Comparison of ENCODE assay signal across 8 mouse cellular contexts in the genomic region with DNA sequence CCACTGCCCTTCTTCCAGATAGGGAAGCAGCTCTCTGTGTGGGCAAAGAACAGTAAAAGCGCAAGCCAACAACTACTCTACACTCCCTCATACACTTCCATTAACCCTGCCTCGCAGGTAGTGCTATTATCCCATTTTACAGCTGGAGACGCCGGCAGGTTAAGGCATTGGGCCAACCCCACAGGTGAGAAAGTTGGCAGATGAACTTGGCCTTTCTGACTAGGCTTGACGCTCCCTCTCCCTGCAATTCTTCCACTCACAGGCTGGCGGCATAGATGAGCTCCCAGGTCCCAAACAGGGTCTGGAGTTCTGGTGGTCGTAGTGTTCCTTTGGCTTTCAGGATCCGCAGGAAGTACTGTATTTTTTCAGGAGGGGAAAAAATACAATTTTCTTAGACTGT. TPM values are rescaled to one million over a fixed set of nuclear protein-coding genes. Genes with fewer than 3 reads are reported as not detected.
DNase-seq lines count a peak whose midpoint lies in the region; ATAC-seq and TF ChIP-seq lines count a peak whose summit lies in the region.

No protein-coding gene starts in this region.

- H3K27me3 ChIP-seq in heart, embryonic 14.5 days (ENCODE audit: control insufficient read depth, insufficient read depth, low read length): no peaks in the 10 kb centered on the region
- H3K27me3 ChIP-seq in MEL (ENCODE audit: control insufficient read depth in 1 of 2, insufficient read depth in 2 of 2, low read length in 2 of 2): no peaks in the 10 kb centered on the region
- no peaks in the 10 kb centered on the region for H3K27me3 ChIP-seq in forebrain, embryonic 16.5 days (replicated peaks; ENCODE audit: control insufficient read depth, insufficient read depth, low read length)
- H3K27me3 ChIP-seq in limb, embryonic 14.5 days (ENCODE audit: control insufficient read depth, insufficient read depth, low read length): no peaks in the 10 kb centered on the region

- peak overlapping the region; percentile 84 for H3K4me2 ChIP-seq in heart, embryonic 14.5 days (ENCODE audit: low read length)
- peak overlapping the region; percentile 83 for H3K4me2 ChIP-seq in forebrain, embryonic 16.5 days (ENCODE audit: low read length)
- peak overlapping the region; percentile 68 for H3K4me2 ChIP-seq in limb, embryonic 14.5 days (replicated peaks; ENCODE audit: low read depth, low read length, severe bottlenecking)

- 13% methylated on average over 8 of the region's 8 CpGs for WGBS in heart, embryonic 14.5 days
- 17% methylated on average over 8 of the region's 8 CpGs for WGBS in forebrain, embryonic 16.5 days
- WGBS in limb, embryonic 14.5 days: 11% methylated on average over 8 of the region's 8 CpGs

- TF ChIP-seq POLR2A in MEL (IDR thresholded peaks at IDR 0.05; ENCODE audit: control insufficient read depth in 1 of 2, insufficient read depth in 1 of 2, low read depth in 1 of 2, low read length in 2 of 2, poor library complexity in 1 of 2): no peak
- TF ChIP-seq POLR2A in limb, embryonic 14.5 days (IDR thresholded peaks at IDR 0.05; ENCODE audit: borderline replicate concordance, extremely low read depth, insufficient read depth, insufficient read length): no peak

- H3K79me2 ChIP-seq in MEL (ENCODE audit: control insufficient read depth, insufficient read depth, low read length, poor library complexity): peaks cover 8% of the 10 kb centered on the region

- H3K4me1 ChIP-seq in heart, embryonic 14.5 days (ENCODE audit: control insufficient read depth in 2 of 2, insufficient read depth in 2 of 2, low read length in 2 of 2): peaks cover 22 to 50% of the 10 kb centered on the region in 2 experiments
- peaks cover 7 to 22% of the 10 kb centered on the region in 2 experiments for H3K4me1 ChIP-seq in MEL (ENCODE audit: control insufficient read depth in 1 of 2, insufficient read depth in 2 of 2, low read length in 2 of 2)
- H3K4me1 ChIP-seq in forebrain, embryonic 16.5 days (replicated peaks; ENCODE audit: control insufficient read depth, insufficient read depth, low read length): peaks cover 21% of the 10 kb centered on the region
- peaks cover 34% of the 10 kb centered on the region for H3K4me1 ChIP-seq in limb, embryonic 14.5 days (ENCODE audit: control insufficient read depth, insufficient read depth, low read length)

- peak in 2 of 3 experiments; percentile 41 to 52; a peak in 4 of 6 replicates for TF ChIP-seq CTCF in MEL (IDR thresholded peaks at IDR 0.05 in 2 of 3, conservative IDR thresholded peaks at IDR 0.05 in 1 of 3; ENCODE audit: control insufficient read depth in 1 of 3, insufficient read depth in 1 of 3, low read depth in 2 of 3, low read length in 3 of 3, poor library complexity in 1 of 3, severe bottlenecking in 1 of 3)

- peaks cover 25% of the 10 kb centered on the region for H3K36me3 ChIP-seq in heart, embryonic 14.5 days (ENCODE audit: control insufficient read depth, insufficient read depth, low read length)
- peaks cover 0 to 6% of the 10 kb centered on the region in 2 experiments; a peak in 2 of 4 replicates for H3K36me3 ChIP-seq in MEL (ENCODE audit: control insufficient read depth in 1 of 2, insufficient read depth in 2 of 2, low read length in 2 of 2)
- H3K36me3 ChIP-seq in forebrain, embryonic 16.5 days (ENCODE audit: control insufficient read depth, insufficient read depth): no peaks in the 10 kb centered on the region
- peaks cover 26% of the 10 kb centered on the region for H3K36me3 ChIP-seq in limb, embryonic 14.5 days (ENCODE audit: control insufficient read depth, insufficient read depth, low read length)

- H3K27ac ChIP-seq in heart, embryonic 14.5 days (replicated peaks in 1 of 2; ENCODE audit: control insufficient read depth in 1 of 2, insufficient read depth in 1 of 2, low read depth in 2 of 2, low read length in 2 of 2): peak overlapping the region in 1 of 2 experiments; percentile 35; a peak in 2 of 4 replicates
- peak overlapping the region; percentile 74 for H3K27ac ChIP-seq in MEL (ENCODE audit: control insufficient read depth, low read depth, low read length)
- no peak overlapping the region for H3K27ac ChIP-seq in forebrain, embryonic 16.5 days (ENCODE audit: low read length)
- no peak overlapping the region for H3K27ac ChIP-seq in limb, embryonic 14.5 days (replicated peaks; ENCODE audit: low read depth, low read length)

- ATAC-seq in heart, embryonic 14.5 days (ENCODE audit: insufficient number of reproducible peaks, insufficient read depth, low FRiP score, low read depth): no peak
- peak; percentile 27; the same call in 1 of the 2 replicates for ATAC-seq in forebrain, embryonic 16.5 days
- ATAC-seq in limb, embryonic 14.5 days (ENCODE audit: low FRiP score, low read depth): 0 out of 2 replicates have a peak, but pooled peaks have one; percentile 62
- ATAC-seq in neutrophil, adult 5-6 weeks (ENCODE audit: extremely low read depth, insufficient number of reproducible peaks, low FRiP score, poor library complexity, severe bottlenecking): peak; percentile 17

- peak overlapping the region; percentile 57 to 72 for H3K4me3 ChIP-seq in heart, embryonic 14.5 days (ENCODE audit: control insufficient read depth in 1 of 2, insufficient read depth in 1 of 2, low read depth in 1 of 2, low read length in 2 of 2)
- H3K4me3 ChIP-seq in MEL (ENCODE audit: control insufficient read depth in 1 of 2, insufficient read depth in 1 of 2, low read depth in 2 of 2, low read length in 2 of 2): peak overlapping the region; percentile 88 to 94
- H3K4me3 ChIP-seq in forebrain, embryonic 16.5 days (replicated peaks; ENCODE audit: low read length): peak overlapping the region; percentile 62
- peak overlapping the region; percentile 56 for H3K4me3 ChIP-seq in limb, embryonic 14.5 days (replicated peaks; ENCODE audit: low read length)

- peak; percentile 5 for TF ChIP-seq RAD21 in MEL (IDR thresholded peaks at IDR 0.05; ENCODE audit: low read depth, low read length)

- H3K9me3 ChIP-seq in heart, embryonic 14.5 days (ENCODE audit: control insufficient read depth, low read length): no peaks in the 10 kb centered on the region
- no peaks in the 10 kb centered on the region for H3K9me3 ChIP-seq in MEL (replicated peaks; ENCODE audit: insufficient read depth, low read length)
- H3K9me3 ChIP-seq in forebrain, embryonic 16.5 days (ENCODE audit: control insufficient read depth, low read length): no peaks in the 10 kb centered on the region
- no peaks in the 10 kb centered on the region for H3K9me3 ChIP-seq in limb, embryonic 14.5 days (ENCODE audit: control insufficient read depth, low read length)

- peak overlapping the region; percentile 82 for H3K9ac ChIP-seq in heart, embryonic 14.5 days (ENCODE audit: low read length)
- peak overlapping the region; percentile 93 for H3K9ac ChIP-seq in MEL (ENCODE audit: control insufficient read depth, low read depth, low read length, poor library complexity, severe bottlenecking)
- H3K9ac ChIP-seq in forebrain, embryonic 16.5 days (replicated peaks; ENCODE audit: low read depth, low read length): peak overlapping the region; percentile 62
- peak overlapping the region; percentile 55 for H3K9ac ChIP-seq in limb, embryonic 14.5 days (ENCODE audit: low read depth, low read length, severe bottlenecking)

- TF ChIP-seq EP300 in MEL (IDR thresholded peaks at IDR 0.05; ENCODE audit: low read depth in 1 of 2, low read length in 2 of 2): no peak

- DNase-seq in heart, adult 18-20 months: no peak
- DNase-seq in MEL (ENCODE audit: low read depth, low spot score): peak; percentile 79
- peak; percentile 65 for DNase-seq in limb, embryonic 14.5 days (ENCODE audit: low spot score)
- DNase-seq in c-Kit-positive CD71-positive TER-119-positive erythroid progenitor cells, embryonic 14.5 days (ENCODE audit: low spot score): no peak
- no peak for DNase-seq in cerebellum, adult 8-10 months

RNA-seq across cellular contexts. Expression of a gene that starts 0.5 kb away (rescaled TPM):
- polyA plus RNA-seq in heart, embryonic 14.5 days (2014; fragmentation: Nextera tagmentation; extraction: Ambion mirVana): 28.7 and 31.0 TPM in 2 replicates
- total RNA-seq in heart, adult 18-20 months (2021): under 1 TPM in 1 of 2 experiments, not detected in 1; 0.64 TPM
- 26.3 and 26.5 TPM in 2 replicates for total RNA-seq in MEL (2012; rRNA removed)
- 10 to 100 TPM in 1 of 2 experiments, not detected in 1; 56.7 TPM for polyA plus RNA-seq in MEL (2012; ENCODE audit: insufficient read depth in 1 of 2, insufficient read length in 2 of 2, low read depth in 1 of 2, low replicate concordance in 2 of 2, missing spikeins in 1 of 2)
- 17.4 and 18.8 TPM in 2 replicates for polyA plus RNA-seq in forebrain, embryonic 16.5 days (2015; fragmentation: Nextera tagmentation; extraction: Ambion mirVana)
- polyA plus RNA-seq in limb, embryonic 14.5 days (2012; rRNA removed): 84.9 and 108 TPM in 2 replicates
- 25.2 and 27.6 TPM in 2 replicates for polyA plus RNA-seq in limb, embryonic 14.5 days (2014; fragmentation: Nextera tagmentation; extraction: Ambion mirVana)
- 1.5 and 2.6 TPM in 2 replicates for total RNA-seq in neutrophil, adult 5-6 weeks (2017)

RNA-seq across cellular contexts. Expression of a gene that starts 6.3 kb away (rescaled TPM):
- 76.5 and 85.8 TPM in 2 replicates for polyA plus RNA-seq in heart, embryonic 14.5 days (2014; fragmentation: Nextera tagmentation; extraction: Ambion mirVana)
- total RNA-seq in heart, adult 18-20 months (2021): 10 to 100 TPM; 29.2 to 31.7 TPM
- 32.9 and 44.3 TPM in 2 replicates for total RNA-seq in MEL (2012; rRNA removed)
- 10 to 100 TPM in 1 of 2 experiments, not detected in 1; 56.7 TPM for polyA plus RNA-seq in MEL (2012; ENCODE audit: insufficient read depth in 1 of 2, insufficient read length in 2 of 2, low read depth in 1 of 2, low replicate concordance in 2 of 2, missing spikeins in 1 of 2)
- polyA plus RNA-seq in forebrain, embryonic 16.5 days (2015; fragmentation: Nextera tagmentation; extraction: Ambion mirVana): 62.0 and 63.1 TPM in 2 replicates
- 118 and 175 TPM in 2 replicates for polyA plus RNA-seq in limb, embryonic 14.5 days (2012; rRNA removed)
- polyA plus RNA-seq in limb, embryonic 14.5 days (2014; fragmentation: Nextera tagmentation; extraction: Ambion mirVana): 78.8 and 92.8 TPM in 2 replicates
- total RNA-seq in neutrophil, adult 5-6 weeks (2017): 26.3 and 26.9 TPM in 2 replicates

RNA-seq across cellular contexts. Expression of a gene that starts 7.8 kb away (rescaled TPM):
- polyA plus RNA-seq in heart, embryonic 14.5 days (2014; fragmentation: Nextera tagmentation; extraction: Ambion mirVana): 2.1 and 2.4 TPM in 2 replicates
- under 1 TPM in 1 of 2 experiments, not detected in 1; 0.36 TPM for total RNA-seq in heart, adult 18-20 months (2021)
- total RNA-seq in MEL (2012; rRNA removed): 0.77 and 1.2 TPM in 2 replicates
- polyA plus RNA-seq in MEL (2012; ENCODE audit: insufficient read depth in 1 of 2, insufficient read length in 2 of 2, low read depth in 1 of 2, low replicate concordance in 2 of 2, missing spikeins in 1 of 2): 1 to 10 TPM in 1 of 2 experiments, not detected in 1; 3.3 TPM
- 0.16 and 0.20 TPM in 2 replicates for polyA plus RNA-seq in forebrain, embryonic 16.5 days (2015; fragmentation: Nextera tagmentation; extraction: Ambion mirVana)
- 4.9 TPM in 2 replicates for polyA plus RNA-seq in limb, embryonic 14.5 days (2012; rRNA removed)
- polyA plus RNA-seq in limb, embryonic 14.5 days (2014; fragmentation: Nextera tagmentation; extraction: Ambion mirVana): 1.0 and 1.2 TPM in 2 replicates
- not detected in 2 replicates for total RNA-seq in neutrophil, adult 5-6 weeks (2017)

RNA-seq across cellular contexts. Expression of a gene that starts 15.4 kb away (rescaled TPM):
- not detected in 2 replicates for polyA plus RNA-seq in heart, embryonic 14.5 days (2014; fragmentation: Nextera tagmentation; extraction: Ambion mirVana)
- 1 to 10 TPM in 1 of 2 experiments, not detected in 1; 1.1 TPM for total RNA-seq in heart, adult 18-20 months (2021)
- 0.08 TPM in 1 of 2 replicates, not detected in the other for total RNA-seq in MEL (2012; rRNA removed)
- under 1 TPM in 1 of 2 experiments, not detected in 1; 0.06 TPM for polyA plus RNA-seq in MEL (2012; ENCODE audit: insufficient read depth in 1 of 2, insufficient read length in 2 of 2, low read depth in 1 of 2, low replicate concordance in 2 of 2, missing spikeins in 1 of 2)
- not detected in 2 replicates for polyA plus RNA-seq in forebrain, embryonic 16.5 days (2015; fragmentation: Nextera tagmentation; extraction: Ambion mirVana)
- not detected in 2 replicates for polyA plus RNA-seq in limb, embryonic 14.5 days (2012; rRNA removed)
- polyA plus RNA-seq in limb, embryonic 14.5 days (2014; fragmentation: Nextera tagmentation; extraction: Ambion mirVana): not detected in 2 replicates
- 5.9 and 7.4 TPM in 2 replicates for total RNA-seq in neutrophil, adult 5-6 weeks (2017)

RNA-seq across cellular contexts. Expression of a gene that starts 24.6 kb away (rescaled TPM):
- 142 and 159 TPM in 2 replicates for polyA plus RNA-seq in heart, embryonic 14.5 days (2014; fragmentation: Nextera tagmentation; extraction: Ambion mirVana)
- 10 to 100 TPM; 32.1 to 35.2 TPM for total RNA-seq in heart, adult 18-20 months (2021)
- total RNA-seq in MEL (2012; rRNA removed): 0.08 TPM in 1 of 2 replicates, not detected in the other
- not detected for polyA plus RNA-seq in MEL (2012; ENCODE audit: insufficient read depth in 1 of 2, insufficient read length in 2 of 2, low read depth in 1 of 2, low replicate concordance in 2 of 2, missing spikeins in 1 of 2)
- polyA plus RNA-seq in forebrain, embryonic 16.5 days (2015; fragmentation: Nextera tagmentation; extraction: Ambion mirVana): 10.5 and 13.2 TPM in 2 replicates
- polyA plus RNA-seq in limb, embryonic 14.5 days (2012; rRNA removed): 206 and 361 TPM in 2 replicates
- polyA plus RNA-seq in limb, embryonic 14.5 days (2014; fragmentation: Nextera tagmentation; extraction: Ambion mirVana): 382 and 495 TPM in 2 replicates
- 2.2 and 3.0 TPM in 2 replicates for total RNA-seq in neutrophil, adult 5-6 weeks (2017)

Comparison
In these comparisons a context has a peak if more than half of its experiments do, and no peak if none do; other contexts are left out.
1. DNase-seq: peak in MEL (single experiment) and limb, embryonic 14.5 days (single experiment); none in heart, adult 18-20 months (0 of 2), c-Kit-positive CD71-positive TER-119-positive erythroid progenitor cells, embryonic 14.5 days (single experiment) and cerebellum, adult 8-10 months (single experiment).
2. Peak in every context shown above with its lines, with median percentiles within 50 percentile points of each other: H3K4me2 ChIP-seq, H3K4me3 ChIP-seq and H3K9ac ChIP-seq.